Mouse (Mus musculus): Measurements from ENCODE around the gene Elmsan1. TPM values are rescaled to one million over a fixed set of nuclear protein-coding genes. Genes with fewer than 3 reads are reported as not detected.

Gene Elmsan1
- polyA plus RNA-seq, 1 experiment from 2014 or later = 15.9 TPM

GRCm38 (mm10) chr12:84233488-84234100 lies 14.9 kb upstream of the Elmsan1 start:
- H3K9ac ChIP-seq = no peak overlapping the region
- H3K9me3 ChIP-seq (replicated peaks) = no peaks in the 10 kb centered on the region
- H3K27ac ChIP-seq (replicated peaks) = no peak overlapping the region
- WGBS = 87% methylated on average over 8 of the region's 8 CpGs
- H3K4me3 ChIP-seq (replicated peaks) = no peak overlapping the region
- no peaks in the 10 kb centered on the region for H3K27me3 ChIP-seq
- no peak for ATAC-seq (ENCODE audit: insufficient number of reproducible peaks, low FRiP score, low TSS enrichment, low read depth)
- H3K36me3 ChIP-seq = no peaks in the 10 kb centered on the region
- no peaks in the 10 kb centered on the region for H3K4me1 ChIP-seq
- no peak overlapping the region for H3K4me2 ChIP-seq (replicated peaks)

- no peaks in the 10 kb centered on the region for H3K9me3 ChIP-seq (replicated peaks)
- H3K36me3 ChIP-seq = no peaks in the 10 kb centered on the region
- ATAC-seq (ENCODE audit: insufficient number of reproducible peaks, low FRiP score, low TSS enrichment, low read depth) = no peak
- H3K4me1 ChIP-seq = peaks cover 7% of the 10 kb centered on the region; the same call in 1 of the 2 replicates
- no peak overlapping the region for H3K4me3 ChIP-seq (replicated peaks)
- H3K4me2 ChIP-seq (replicated peaks) = no peak overlapping the region
- H3K27me3 ChIP-seq = no peaks in the 10 kb centered on the region
- no peak overlapping the region for H3K9ac ChIP-seq
- 82% methylated on average over 9 of the region's 9 CpGs for whole genome bisulfite sequencing
- H3K27ac ChIP-seq (replicated peaks) = no peak overlapping the region
Measured at GRCm38 (mm10) chr12:84226117-84226840, 7.6 kb upstream of the Elmsan1 start.

GRCm38 (mm10) chr12:84222405-84222961 lies 3.8 kb upstream of the Elmsan1 start:
- Histone ChIP-seq H3K9me3 (replicated peaks) (no peaks in the 10 kb centered on the region), H3K27ac (replicated peaks) (peak overlapping the region; percentile 55), H3K36me3 (no peaks in the 10 kb centered on the region), H3K4me1 (peaks cover 14% of the 10 kb centered on the region), H3K27me3 (no peaks in the 10 kb centered on the region), H3K9ac (peak overlapping the region; percentile 35; the same call in 1 of the 2 replicates), H3K4me2 (replicated peaks) (peak overlapping the region; percentile 60), H3K4me3 (replicated peaks) (peak overlapping the region; percentile 39)
- 2% methylated on average over 17 of the region's 17 CpGs for WGBS
- ATAC-seq (ENCODE audit: insufficient number of reproducible peaks, low FRiP score, low TSS enrichment, low read depth) = no peak

GRCm38 (mm10) chr12:84220951-84221891 lies 2.5 kb upstream of the Elmsan1 start:
- WGBS = 78% methylated on average over 14 of the region's 14 CpGs
- Histone ChIP-seq H3K9me3 (replicated peaks) (no peaks in the 10 kb centered on the region), H3K36me3 (no peaks in the 10 kb centered on the region), H3K4me2 (replicated peaks) (no peak overlapping the region), H3K27ac (replicated peaks) (no peak overlapping the region), H3K4me1 (peaks cover 26% of the 10 kb centered on the region), H3K4me3 (replicated peaks) (no peak overlapping the region), H3K27me3 (no peaks in the 10 kb centered on the region), H3K9ac (no peak overlapping the region)
- ATAC-seq (ENCODE audit: insufficient number of reproducible peaks, low FRiP score, low TSS enrichment, low read depth) = no peak

GRCm38 (mm10) chr12:84220515-84220914 lies 1.8 kb upstream of the Elmsan1 start:
- Histone ChIP-seq H3K27ac (replicated peaks) (no peak overlapping the region), H3K4me2 (replicated peaks) (no peak overlapping the region), H3K4me1 (peaks cover 33% of the 10 kb centered on the region), H3K36me3 (no peaks in the 10 kb centered on the region), H3K9ac (no peak overlapping the region), H3K4me3 (replicated peaks) (no peak overlapping the region), H3K27me3 (no peaks in the 10 kb centered on the region), H3K9me3 (replicated peaks) (no peaks in the 10 kb centered on the region)
- 79% methylated on average over 4 of the region's 4 CpGs for WGBS
- no peak for ATAC-seq (ENCODE audit: insufficient number of reproducible peaks, low FRiP score, low TSS enrichment, low read depth)

GRCm38 (mm10) chr12:84219121-84219561 lies 460 bp upstream of the Elmsan1 start:
- 0 out of 2 replicates have a peak, but pooled peaks have one; percentile 4 for ATAC-seq (ENCODE audit: insufficient number of reproducible peaks, low FRiP score, low TSS enrichment, low read depth)
- peak overlapping the region; percentile 74 for H3K4me2 ChIP-seq (replicated peaks)
- 3% methylated on average over 14 of the region's 14 CpGs for WGBS

GRCm38 (mm10) chr12:84217508-84218131 lies 1.1 kb downstream of the Elmsan1 start:
- peak; percentile 58 for ATAC-seq (ENCODE audit: insufficient number of reproducible peaks, low FRiP score, low TSS enrichment, low read depth)
- 1% methylated on average over 21 of the region's 21 CpGs for whole genome bisulfite sequencing
- H3K4me1 ChIP-seq = peaks cover 47% of the 10 kb centered on the region

More at GRCm38 (mm10) chr12:84219121-84219561, 460 bp upstream of the Elmsan1 start:
- Histone ChIP-seq H3K9ac (peak overlapping the region; percentile 79), H3K27me3 (no peaks in the 10 kb centered on the region), H3K4me3 (replicated peaks) (peak overlapping the region; percentile 84), H3K27ac (replicated peaks) (peak overlapping the region; percentile 96), H3K9me3 (replicated peaks) (no peaks in the 10 kb centered on the region), H3K4me1 (peaks cover 45% of the 10 kb centered on the region), H3K36me3 (no peaks in the 10 kb centered on the region)

GRCm38 (mm10) chr12:84217111-84217507 lies 1.6 kb downstream of the Elmsan1 start:
- Histone ChIP-seq H3K9ac (no peak overlapping the region), H3K36me3 (no peaks in the 10 kb centered on the region), H3K4me2 (replicated peaks) (peak overlapping the region; percentile 74), H3K4me1 (peaks cover 46% of the 10 kb centered on the region), H3K4me3 (replicated peaks) (peak overlapping the region; percentile 84), H3K27ac (replicated peaks) (peak overlapping the region; percentile 96), H3K27me3 (no peaks in the 10 kb centered on the region), H3K9me3 (replicated peaks) (no peaks in the 10 kb centered on the region)
- ATAC-seq (ENCODE audit: insufficient number of reproducible peaks, low FRiP score, low TSS enrichment, low read depth) = no peak
- 42% methylated on average over 4 of the region's 4 CpGs for WGBS

More at GRCm38 (mm10) chr12:84217508-84218131, 1.1 kb downstream of the Elmsan1 start:
- no peaks in the 10 kb centered on the region for H3K36me3 ChIP-seq
- peak overlapping the region; percentile 74 for H3K4me2 ChIP-seq (replicated peaks)
- H3K9ac ChIP-seq = peak overlapping the region; percentile 79
- H3K27ac ChIP-seq (replicated peaks) = peak overlapping the region; percentile 96
- H3K4me3 ChIP-seq (replicated peaks) = peak overlapping the region; percentile 84
- H3K9me3 ChIP-seq (replicated peaks) = no peaks in the 10 kb centered on the region
- no peaks in the 10 kb centered on the region for H3K27me3 ChIP-seq

GRCm38 (mm10) chr12:84215758-84216440 lies 2.8 kb downstream of the Elmsan1 start:
- Histone ChIP-seq H3K4me3 (replicated peaks) (no peak overlapping the region), H3K36me3 (no peaks in the 10 kb centered on the region), H3K4me2 (replicated peaks) (no peak overlapping the region), H3K27me3 (no peaks in the 10 kb centered on the region), H3K9me3 (replicated peaks) (no peaks in the 10 kb centered on the region), H3K27ac (replicated peaks) (peak overlapping the region; percentile 74), H3K4me1 (peaks cover 54% of the 10 kb centered on the region), H3K9ac (no peak overlapping the region)
- no peak for ATAC-seq (ENCODE audit: insufficient number of reproducible peaks, low FRiP score, low TSS enrichment, low read depth)
- WGBS = 55% methylated on average over 10 of the region's 11 CpGs
